Mouse (Mus musculus) midbrain, embryonic 15.5 days (tissue): Measurements from ENCODE around the gene Aldh5a1. TPM values are rescaled to one million over a fixed set of nuclear protein-coding genes. Genes with fewer than 3 reads are reported as not detected.

Source experiments
- ATAC-seq: fragments of 200-750 bp; cut with Nextera tagmentation; replicated peaks from 2 replicates; pipeline ENCODE4 v1.8.0; 2017; ENCODE audit warnings: moderate TSS enrichment
- H3K27ac ChIP-seq: fragments of 300-500 bp; sonication (generic); 2 replicates; pipeline ENCODE4 v1.5.1; 2015; ENCODE audit warnings: mild to moderate bottlenecking, inconsistent platforms
- H3K27me3 ChIP-seq: fragments of 300-500 bp; sonication (generic); replicated peaks from 2 replicates; pipeline ENCODE4 v1.6.1; 2015; ENCODE audit warnings: inconsistent platforms
- H3K36me3 ChIP-seq: fragments of 300-500 bp; sonication (generic); replicated peaks from 2 replicates; pipeline ENCODE4 v1.6.1; 2015; ENCODE audit warnings: inconsistent platforms
- H3K4me1 ChIP-seq: fragments of 300-500 bp; sonication (generic); 2 replicates; pipeline ENCODE4 v1.6.1; 2015; ENCODE audit warnings: inconsistent platforms
- H3K4me2 ChIP-seq: fragments of 300-500 bp; sonication (generic); 2 replicates; pipeline ENCODE4 v1.6.1; 2015; ENCODE audit warnings: inconsistent platforms, mild to moderate bottlenecking, moderate library complexity
- H3K4me3 ChIP-seq: fragments of 300-500 bp; sonication (generic); 2 replicates; pipeline ENCODE4 v1.5.1; 2015; ENCODE audit warnings: mild to moderate bottlenecking, inconsistent platforms
- H3K9ac ChIP-seq: fragments of 300-500 bp; sonication (generic); 2 replicates; pipeline ENCODE4 v1.6.1; 2015; ENCODE audit warnings: mild to moderate bottlenecking, inconsistent platforms
- H3K9me3 ChIP-seq: fragments of 300-500 bp; sonication (generic); 2 replicates; pipeline ENCODE4 v1.6.1; 2016; ENCODE audit warnings: inconsistent platforms
- WGBS: fragments of 180-500 bp; shearing (Covaris S2); methylation state at CpG from one replicate; pipeline ENCODE4 v1.1.7; 2015; ENCODE audit warnings: mixed read lengths; 5-methylcytosine and 5-hydroxymethylcytosine counted together
- polyA plus RNA-seq: library from polyadenylated mRNA; unstranded; fragments of >200 nt; fragmentation: Nextera tagmentation; extraction: Ambion mirVana; gene quantifications from 2 replicates; pipeline ENCODE4 v1.2.1, GENCODE M21; 2015

The Aldh5a1 gene
- polyA plus RNA-seq, 1 experiment from 2014 or later = 12.6 TPM

DNA sequence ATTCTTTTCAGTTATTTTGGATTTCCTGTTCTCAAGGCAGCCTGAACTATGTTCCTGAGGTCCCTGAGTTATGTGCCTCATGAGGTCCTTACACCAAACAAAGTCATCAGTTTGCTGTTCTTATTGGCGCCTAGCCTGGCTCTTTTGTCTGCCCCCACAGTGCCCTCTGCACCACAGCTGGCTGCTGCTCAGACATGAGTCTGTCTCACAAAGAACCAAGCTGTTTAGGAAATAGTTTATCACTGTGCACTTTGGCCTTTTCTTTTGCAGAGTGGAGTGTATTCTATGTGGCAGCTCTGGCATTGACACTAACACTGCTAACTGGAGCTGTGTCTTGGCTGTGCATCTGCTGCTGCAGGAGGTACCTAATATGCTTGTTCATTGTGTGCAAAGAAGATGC, 47.9 kb downstream of the Aldh5a1 start:
- Histone ChIP-seq H3K9ac (no peak overlapping the region), H3K4me2 (no peak overlapping the region), H3K4me3 (no peak overlapping the region), H3K4me1 (no peaks in the 10 kb centered on the region), H3K9me3 (no peaks in the 10 kb centered on the region), H3K27me3 (no peaks in the 10 kb centered on the region), H3K36me3 (no peaks in the 10 kb centered on the region; the same call in 1 of the 2 replicates), H3K27ac (no peak overlapping the region)
- 62% methylated on average over 1 of the region's 1 CpGs for WGBS
- ATAC-seq = no peak

DNA sequence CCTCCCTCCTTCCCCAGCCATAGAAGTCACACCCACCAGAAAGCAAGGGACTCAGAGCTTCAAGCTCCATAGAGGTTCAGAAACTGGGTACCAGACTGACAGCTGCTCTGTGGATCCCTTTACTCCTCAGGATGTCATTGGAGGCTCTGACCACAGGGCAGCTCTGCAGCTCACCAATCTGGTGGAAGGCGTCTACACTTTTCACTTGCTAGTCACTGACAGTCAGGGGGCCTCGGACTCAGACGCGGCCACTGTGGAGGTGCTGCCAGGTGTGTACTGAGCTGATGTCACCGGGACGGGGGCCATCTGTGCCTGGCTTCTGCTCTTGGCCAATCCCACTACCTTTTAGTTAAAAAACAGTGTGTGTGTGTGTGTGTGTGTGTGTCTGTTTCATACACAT, 55.0 kb downstream of the Aldh5a1 start:
- no peak overlapping the region for H3K9ac ChIP-seq
- H3K27ac ChIP-seq = no peak overlapping the region
- H3K36me3 ChIP-seq = peaks cover 4% of the 10 kb centered on the region; the same call in 1 of the 2 replicates
- H3K9me3 ChIP-seq = no peaks in the 10 kb centered on the region
- H3K4me1 ChIP-seq = no peaks in the 10 kb centered on the region
- WGBS = 96% methylated on average over 6 of the region's 6 CpGs
- H3K27me3 ChIP-seq = no peaks in the 10 kb centered on the region
- no peak overlapping the region for H3K4me2 ChIP-seq
- no peak overlapping the region for H3K4me3 ChIP-seq
- ATAC-seq = no peak

DNA sequence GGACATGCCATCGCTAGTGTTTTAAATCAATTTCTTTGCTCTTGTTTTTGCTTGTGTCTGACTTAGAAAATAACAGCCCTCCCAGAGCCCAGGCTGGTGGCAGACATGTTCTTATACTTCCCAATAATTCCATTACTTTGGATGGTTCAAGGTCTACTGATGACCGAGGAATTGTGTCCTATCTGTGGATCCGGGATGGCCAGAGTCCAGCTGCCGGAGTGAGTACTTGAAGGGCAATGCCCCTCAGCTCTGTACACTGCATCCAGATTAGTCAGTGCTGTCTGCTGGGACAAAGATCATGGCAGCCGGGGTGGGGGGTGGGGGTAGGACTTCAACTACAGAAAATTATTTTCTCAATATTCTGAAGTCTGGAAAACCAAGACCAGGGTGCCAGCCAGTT, 56.8 kb downstream of the Aldh5a1 start:
- Histone ChIP-seq H3K9ac (no peak overlapping the region), H3K9me3 (no peaks in the 10 kb centered on the region), H3K4me2 (no peak overlapping the region), H3K4me1 (no peaks in the 10 kb centered on the region), H3K27me3 (no peaks in the 10 kb centered on the region), H3K27ac (no peak overlapping the region), H3K36me3 (peaks cover 4% of the 10 kb centered on the region; the same call in 1 of the 2 replicates), H3K4me3 (no peak overlapping the region)
- WGBS = 94% methylated on average over 5 of the region's 5 CpGs
- ATAC-seq = no peak

DNA sequence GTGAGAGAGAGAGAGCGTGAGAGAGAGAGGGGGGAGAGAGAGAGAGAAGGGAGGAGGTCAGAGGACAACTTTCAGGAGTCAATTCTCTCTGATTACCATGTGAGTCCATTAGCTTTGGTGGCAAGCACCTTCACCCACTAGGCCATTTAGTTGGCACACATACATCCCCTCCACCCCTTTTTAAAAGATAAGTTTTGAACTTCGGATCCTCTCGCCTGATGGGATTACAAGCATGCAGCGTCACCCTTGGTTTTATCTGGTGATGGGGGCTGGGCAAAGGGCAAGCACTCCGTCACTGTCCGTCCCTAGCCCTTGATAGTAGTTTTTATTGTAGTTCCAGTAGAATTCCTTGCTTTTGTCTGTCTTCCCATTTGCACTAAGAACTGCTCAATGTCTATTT, 57.3 kb downstream of the Aldh5a1 start:
- Histone ChIP-seq H3K36me3 (peaks cover 4% of the 10 kb centered on the region; the same call in 1 of the 2 replicates), H3K4me3 (no peak overlapping the region), H3K9ac (no peak overlapping the region), H3K27me3 (no peaks in the 10 kb centered on the region), H3K4me1 (no peaks in the 10 kb centered on the region), H3K9me3 (no peaks in the 10 kb centered on the region), H3K27ac (no peak overlapping the region), H3K4me2 (no peak overlapping the region)
- no peak for ATAC-seq
- WGBS = 87% methylated on average over 6 of the region's 6 CpGs

DNA sequence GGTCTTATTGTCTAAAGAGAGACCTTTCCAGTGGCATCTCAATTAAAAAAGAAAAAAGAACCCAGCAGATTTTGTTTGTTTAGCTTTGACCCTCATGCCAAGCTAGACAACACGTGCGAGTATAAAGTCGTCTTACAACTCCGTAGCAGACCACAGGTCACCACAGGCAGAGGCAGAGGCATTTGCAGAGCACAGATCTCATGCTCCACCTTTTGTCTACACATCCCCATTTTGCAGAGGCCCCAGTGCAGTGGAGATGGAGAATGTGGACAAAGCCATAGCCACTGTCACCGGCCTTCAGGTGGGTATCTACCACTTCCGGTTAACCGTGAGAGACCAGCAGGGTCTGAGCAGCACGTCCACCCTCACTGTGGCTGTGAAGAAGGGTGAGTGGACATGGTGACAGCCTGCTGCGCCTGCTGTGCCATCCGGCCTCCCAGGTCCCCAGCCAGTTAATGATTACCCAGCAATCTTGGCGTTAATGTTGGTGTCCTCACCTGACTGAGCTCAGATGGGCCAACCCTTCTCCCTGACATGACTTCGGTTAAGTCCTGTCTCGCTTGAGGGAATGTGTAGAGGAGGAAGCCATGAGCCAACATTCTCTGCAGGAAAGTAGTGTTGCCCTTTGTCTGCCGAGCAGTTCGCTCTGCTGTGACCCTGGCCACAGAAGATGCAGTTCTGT, 58.0 kb downstream of the Aldh5a1 start:
- no peak for ATAC-seq
- Histone ChIP-seq H3K27ac (no peak overlapping the region), H3K9ac (no peak overlapping the region), H3K27me3 (no peaks in the 10 kb centered on the region), H3K4me2 (no peak overlapping the region), H3K36me3 (peaks cover 4% of the 10 kb centered on the region; the same call in 1 of the 2 replicates), H3K4me1 (no peaks in the 10 kb centered on the region), H3K9me3 (no peaks in the 10 kb centered on the region), H3K4me3 (no peak overlapping the region)
- WGBS = 87% methylated on average over 15 of the region's 15 CpGs

DNA sequence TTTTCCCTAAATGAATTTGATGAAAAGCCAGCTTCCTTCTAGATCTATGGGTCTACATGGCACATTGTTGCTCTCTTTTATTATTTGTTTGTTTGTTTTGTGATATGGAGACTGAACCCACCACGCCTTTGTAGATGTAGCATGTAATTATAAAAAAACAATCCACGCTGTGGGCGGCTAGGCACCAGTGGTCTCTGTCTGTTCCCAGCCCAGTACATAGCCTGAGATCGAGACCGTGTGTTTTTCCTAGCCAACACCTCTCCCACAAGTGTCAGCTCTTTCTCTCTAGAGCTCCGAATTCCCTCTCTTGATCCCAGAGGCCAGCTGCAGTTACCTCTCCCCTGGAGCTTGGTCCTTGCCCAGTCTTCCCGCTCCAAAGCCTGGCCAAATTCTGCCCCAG, 69.2 kb downstream of the Aldh5a1 start:
- Histone ChIP-seq H3K27me3 (no peaks in the 10 kb centered on the region), H3K4me1 (no peaks in the 10 kb centered on the region), H3K4me3 (no peak overlapping the region), H3K27ac (no peak overlapping the region), H3K4me2 (no peak overlapping the region), H3K36me3 (no peaks in the 10 kb centered on the region), H3K9ac (no peak overlapping the region), H3K9me3 (no peaks in the 10 kb centered on the region)
- ATAC-seq = no peak
- WGBS = 93% methylated on average over 7 of the region's 7 CpGs

DNA sequence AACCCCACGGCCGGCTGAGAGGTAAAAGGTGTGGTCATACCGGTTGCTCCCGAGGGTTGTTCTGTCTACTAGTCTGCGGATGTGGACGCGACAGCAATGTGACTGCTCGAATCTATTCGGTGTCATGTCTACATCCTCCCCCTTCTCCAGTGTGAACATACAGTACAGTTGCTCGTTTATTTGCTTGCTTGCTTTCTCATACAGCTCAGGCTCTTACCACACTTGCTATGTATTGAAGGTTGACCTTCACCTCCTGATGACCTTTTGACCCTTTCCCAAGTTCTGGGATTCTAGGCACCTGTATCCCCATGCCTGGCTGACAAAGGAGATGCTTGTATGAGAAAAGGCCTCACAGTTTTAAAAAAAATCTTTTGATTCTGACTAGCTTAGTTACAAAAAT, 69.7 kb downstream of the Aldh5a1 start:
- no peak overlapping the region for H3K4me2 ChIP-seq
- H3K27me3 ChIP-seq = no peaks in the 10 kb centered on the region
- no peaks in the 10 kb centered on the region for H3K36me3 ChIP-seq
- ATAC-seq = no peak
- WGBS = 91% methylated on average over 10 of the region's 10 CpGs
- H3K9me3 ChIP-seq = no peaks in the 10 kb centered on the region
- no peak overlapping the region for H3K9ac ChIP-seq
- H3K4me1 ChIP-seq = no peaks in the 10 kb centered on the region
- no peak overlapping the region for H3K27ac ChIP-seq
- H3K4me3 ChIP-seq = no peak overlapping the region

DNA sequence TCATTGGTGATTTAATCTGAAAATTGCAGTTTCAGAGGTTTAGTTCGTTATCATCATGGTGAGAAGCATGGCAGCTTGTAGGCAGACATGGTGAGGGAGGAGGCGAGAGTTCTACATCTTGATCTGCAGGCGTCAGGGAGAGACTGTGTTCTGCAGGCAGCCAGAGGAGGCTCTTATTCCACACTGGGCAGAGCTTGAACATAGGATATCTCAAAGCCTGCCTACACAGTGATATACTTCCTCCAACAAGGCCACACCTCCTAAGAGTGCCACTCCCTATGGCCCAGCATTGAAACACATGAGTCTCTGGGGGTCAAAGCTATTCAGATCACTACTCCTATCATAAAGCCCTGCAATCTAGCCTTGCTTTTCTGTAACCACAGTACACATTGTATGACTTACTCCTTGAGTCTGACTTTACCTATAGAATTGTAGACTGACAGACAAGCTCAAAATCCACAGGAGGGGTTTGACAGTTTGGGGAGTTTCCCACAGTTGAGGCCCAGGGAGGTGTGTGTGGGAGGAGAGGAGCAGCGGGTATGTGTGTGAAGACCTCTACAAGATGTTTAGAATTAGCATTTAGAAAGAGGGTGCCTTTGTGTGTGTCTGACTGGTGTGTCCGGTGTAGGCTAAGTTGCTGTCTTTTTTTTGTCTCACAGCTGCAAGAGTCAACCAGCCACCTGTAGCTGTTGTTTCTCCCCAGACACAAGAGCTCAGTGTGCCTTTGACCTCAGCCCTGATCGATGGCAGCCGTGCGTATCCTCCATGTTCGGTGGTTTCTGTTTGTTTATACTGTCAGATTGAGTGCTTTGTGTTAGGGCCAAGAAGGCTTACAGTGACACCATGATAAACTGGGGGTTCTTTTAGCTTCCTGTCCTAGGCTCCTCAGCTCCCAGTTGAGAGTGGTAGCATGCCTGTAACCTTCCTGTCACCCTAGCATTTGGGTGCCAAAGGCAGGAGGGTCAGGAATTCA, 70.7 kb downstream of the Aldh5a1 start:
- WGBS = 67% methylated on average over 9 of the region's 9 CpGs
- Histone ChIP-seq H3K4me2 (no peak overlapping the region), H3K4me3 (no peak overlapping the region), H3K9ac (no peak overlapping the region), H3K4me1 (no peaks in the 10 kb centered on the region), H3K9me3 (no peaks in the 10 kb centered on the region), H3K27me3 (no peaks in the 10 kb centered on the region), H3K36me3 (no peaks in the 10 kb centered on the region), H3K27ac (no peak overlapping the region)
- no peak for ATAC-seq

DNA sequence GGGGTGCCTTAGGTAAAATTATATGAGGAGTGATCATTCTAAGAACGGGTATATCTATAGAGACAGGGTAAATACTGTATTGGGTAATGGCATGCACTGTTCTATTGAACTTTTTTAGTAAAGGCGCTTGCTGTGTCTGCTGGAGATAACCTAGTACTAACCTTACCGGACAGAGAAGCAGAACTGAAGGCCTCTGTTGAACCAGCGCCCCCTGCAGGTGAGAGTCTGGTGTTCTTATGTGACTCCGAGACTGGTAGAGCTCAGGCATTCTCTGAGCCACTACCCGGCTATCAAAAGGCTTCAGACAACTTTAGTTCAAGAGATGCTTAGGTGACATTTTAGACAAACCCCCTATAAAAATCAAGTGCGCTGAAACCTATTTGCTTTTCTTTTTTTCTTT, 74.9 kb downstream of the Aldh5a1 start:
- H3K27ac ChIP-seq = no peak overlapping the region
- no peak overlapping the region for H3K4me2 ChIP-seq
- no peak for ATAC-seq
- no peak overlapping the region for H3K9ac ChIP-seq
- H3K36me3 ChIP-seq = no peaks in the 10 kb centered on the region
- no peaks in the 10 kb centered on the region for H3K4me1 ChIP-seq
- H3K4me3 ChIP-seq = no peak overlapping the region
- H3K27me3 ChIP-seq = no peaks in the 10 kb centered on the region
- H3K9me3 ChIP-seq = no peaks in the 10 kb centered on the region
- WGBS = 58% methylated on average over 7 of the region's 7 CpGs

DNA sequence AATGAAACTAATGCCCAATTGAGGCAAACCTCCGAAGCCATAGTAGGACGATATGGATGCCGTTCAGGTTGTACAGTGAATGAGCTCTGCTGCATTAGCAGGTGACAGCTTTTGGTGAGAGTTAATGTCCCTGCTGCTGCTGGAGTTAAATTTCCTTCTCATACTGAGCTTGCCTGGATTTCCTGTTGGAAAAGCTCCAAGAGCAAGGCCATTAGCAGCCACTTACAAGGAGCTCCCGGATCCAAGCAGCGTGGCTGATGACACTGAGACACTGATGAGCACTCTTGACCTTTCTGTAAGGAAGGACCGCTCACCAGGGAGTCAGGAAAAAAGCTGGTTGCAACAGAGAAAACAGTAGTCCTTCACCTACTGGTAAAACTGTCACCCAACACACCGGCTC, 75.4 kb downstream of the Aldh5a1 start:
- H3K4me3 ChIP-seq = no peak overlapping the region
- no peak for ATAC-seq
- H3K4me2 ChIP-seq = no peak overlapping the region
- H3K36me3 ChIP-seq = no peaks in the 10 kb centered on the region
- H3K27ac ChIP-seq = no peak overlapping the region
- H3K9ac ChIP-seq = no peak overlapping the region
- H3K4me1 ChIP-seq = no peaks in the 10 kb centered on the region
- no peaks in the 10 kb centered on the region for H3K27me3 ChIP-seq
- 87% methylated on average over 7 of the region's 7 CpGs for WGBS
- H3K9me3 ChIP-seq = no peaks in the 10 kb centered on the region

DNA sequence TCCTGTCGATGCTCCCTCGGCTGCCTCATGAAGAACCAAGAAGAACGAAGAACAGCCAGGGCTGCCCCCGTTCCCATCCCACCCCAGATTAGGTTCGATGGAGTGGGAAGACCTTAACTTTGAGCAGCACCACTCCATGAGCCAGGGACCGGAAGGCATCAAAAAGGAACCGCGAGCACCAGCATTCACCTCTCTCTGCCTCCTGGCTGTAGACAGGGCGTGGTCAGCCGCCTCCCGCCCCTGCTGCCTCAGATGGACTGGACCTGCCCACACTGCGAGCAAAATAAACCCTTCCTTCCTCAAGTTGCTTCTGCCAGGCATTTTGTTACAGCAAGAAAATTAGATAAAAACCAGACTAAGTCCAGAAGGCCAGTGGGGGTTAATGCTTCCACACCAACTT, 76.4 kb downstream of the Aldh5a1 start:
- Histone ChIP-seq H3K36me3 (no peaks in the 10 kb centered on the region), H3K9me3 (no peaks in the 10 kb centered on the region), H3K4me2 (no peak overlapping the region), H3K27me3 (no peaks in the 10 kb centered on the region), H3K27ac (no peak overlapping the region), H3K4me1 (no peaks in the 10 kb centered on the region), H3K4me3 (no peak overlapping the region), H3K9ac (no peak overlapping the region)
- 84% methylated on average over 12 of the region's 12 CpGs for WGBS
- no peak for ATAC-seq

DNA sequence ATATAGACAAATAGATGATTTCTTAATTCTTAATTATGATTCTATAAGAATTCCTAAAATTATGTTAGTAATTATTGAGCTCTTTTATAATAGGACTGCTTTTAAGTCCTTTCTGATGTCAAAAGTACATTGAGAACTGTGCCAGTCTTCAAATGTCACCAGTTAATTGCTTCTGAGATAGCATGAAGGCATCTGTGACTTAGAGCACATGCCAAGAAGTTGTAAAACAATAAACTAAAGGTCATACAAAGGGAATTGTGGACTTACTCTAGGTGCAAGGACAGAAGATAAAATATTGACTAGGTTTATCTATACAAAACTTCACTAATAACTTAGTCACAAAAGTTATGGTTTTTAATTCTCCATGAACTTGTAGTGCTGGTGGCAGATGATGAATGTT, 78.3 kb downstream of the Aldh5a1 start:
- Histone ChIP-seq H3K4me3 (no peak overlapping the region), H3K27ac (no peak overlapping the region), H3K4me2 (no peak overlapping the region), H3K9ac (no peak overlapping the region), H3K27me3 (no peaks in the 10 kb centered on the region), H3K9me3 (no peaks in the 10 kb centered on the region), H3K36me3 (no peaks in the 10 kb centered on the region), H3K4me1 (no peaks in the 10 kb centered on the region)
- no peak for ATAC-seq
